Mouse (Mus musculus): Measurements from ENCODE around the gene Dcaf8. TPM values are rescaled to one million over a fixed set of nuclear protein-coding genes. Genes with fewer than 3 reads are reported as not detected.

Dcaf8 gene
- polyA plus RNA-seq, 1 experiment from 2014 or later = 103 TPM

DNA sequence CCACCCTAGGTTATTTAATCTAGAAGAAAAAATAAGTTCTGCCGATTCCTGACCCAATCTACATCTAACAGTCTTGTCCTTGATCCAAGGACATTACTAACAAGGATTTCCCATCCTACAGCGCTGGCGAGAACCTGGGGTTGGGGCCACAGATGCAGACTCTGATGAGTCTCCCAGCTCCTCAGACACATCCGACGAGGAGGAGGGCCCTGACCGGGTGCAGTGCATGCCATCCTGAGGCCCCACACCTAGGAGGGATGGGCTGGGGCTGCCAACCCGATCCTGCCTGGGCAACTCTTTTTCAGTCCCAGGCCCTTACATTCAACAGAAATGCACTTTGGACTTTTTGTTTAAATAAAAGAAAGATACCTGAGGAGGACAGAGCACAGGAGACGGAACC is 46.6 kb downstream of the Dcaf8 start:
- DNase-seq (ENCODE audit: low spot score) = no peak

- no peak for DNase-seq (ENCODE audit: low spot score)
These were observed 49.3 kb downstream of the Dcaf8 start for GRCm38 (mm10) chr1:172197146-172197545.

GRCm38 (mm10) chr1:172197851-172198250 is 50.0 kb downstream of the Dcaf8 start:
- no peak for DNase-seq (ENCODE audit: low spot score)

GRCm38 (mm10) chr1:172198316-172198715 is 50.4 kb downstream of the Dcaf8 start:
- no peak for DNase-seq (ENCODE audit: low spot score)

- DNase-seq (ENCODE audit: low spot score) = no peak
These were observed 51.1 kb downstream of the Dcaf8 start for GRCm38 (mm10) chr1:172198996-172199395.

DNA sequence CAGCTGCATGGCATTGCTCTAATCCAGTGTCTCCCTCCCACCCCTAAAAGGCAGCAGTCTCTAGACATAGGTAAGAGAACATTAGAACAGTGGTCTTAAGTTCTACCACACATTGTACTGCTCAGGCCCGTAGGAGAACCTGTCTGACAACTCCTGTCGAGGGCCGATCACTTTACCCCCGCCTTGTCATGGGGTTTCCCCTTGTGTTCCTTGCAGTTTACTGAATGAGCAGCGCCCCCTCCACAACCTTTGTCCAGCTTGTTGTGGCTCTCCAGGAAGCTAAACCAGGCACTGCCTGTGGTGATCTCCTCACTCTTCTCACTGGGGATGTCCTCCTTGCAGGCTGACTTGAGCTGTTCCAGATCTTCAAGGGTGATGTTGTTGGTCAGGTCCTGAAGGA is 52.3 kb downstream of the Dcaf8 start:
- DNase-seq (ENCODE audit: low spot score) = no peak

DNA sequence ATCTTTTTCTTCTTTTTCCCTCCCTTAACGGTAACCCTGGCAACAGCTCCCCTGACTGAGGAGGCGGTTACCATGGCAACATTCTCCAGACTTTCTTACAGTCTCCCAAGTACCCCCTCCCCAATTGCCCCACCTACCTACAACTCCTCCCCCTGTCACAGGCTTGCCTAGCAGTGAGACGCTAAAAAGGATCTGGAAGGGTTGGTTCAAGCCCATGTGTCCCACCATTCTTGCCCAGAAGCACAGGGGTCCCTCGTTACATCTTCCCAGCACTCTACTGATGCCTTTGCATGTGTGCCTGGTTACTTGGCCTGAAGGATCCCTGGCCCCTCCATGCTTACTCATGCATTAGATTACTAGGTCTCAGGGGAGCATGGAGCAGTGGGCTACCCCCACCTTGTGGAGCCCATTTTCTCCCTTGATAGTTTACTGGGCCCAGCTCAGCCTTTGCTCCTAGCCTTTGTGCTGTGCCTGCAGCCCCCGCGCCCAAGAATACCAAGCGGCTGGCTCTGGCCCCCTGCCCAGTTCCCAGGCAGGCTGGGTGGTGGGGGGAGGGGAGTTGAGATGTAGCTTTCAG is 53.1 kb downstream of the Dcaf8 start:
- no peak for DNase-seq (ENCODE audit: low spot score)

DNA sequence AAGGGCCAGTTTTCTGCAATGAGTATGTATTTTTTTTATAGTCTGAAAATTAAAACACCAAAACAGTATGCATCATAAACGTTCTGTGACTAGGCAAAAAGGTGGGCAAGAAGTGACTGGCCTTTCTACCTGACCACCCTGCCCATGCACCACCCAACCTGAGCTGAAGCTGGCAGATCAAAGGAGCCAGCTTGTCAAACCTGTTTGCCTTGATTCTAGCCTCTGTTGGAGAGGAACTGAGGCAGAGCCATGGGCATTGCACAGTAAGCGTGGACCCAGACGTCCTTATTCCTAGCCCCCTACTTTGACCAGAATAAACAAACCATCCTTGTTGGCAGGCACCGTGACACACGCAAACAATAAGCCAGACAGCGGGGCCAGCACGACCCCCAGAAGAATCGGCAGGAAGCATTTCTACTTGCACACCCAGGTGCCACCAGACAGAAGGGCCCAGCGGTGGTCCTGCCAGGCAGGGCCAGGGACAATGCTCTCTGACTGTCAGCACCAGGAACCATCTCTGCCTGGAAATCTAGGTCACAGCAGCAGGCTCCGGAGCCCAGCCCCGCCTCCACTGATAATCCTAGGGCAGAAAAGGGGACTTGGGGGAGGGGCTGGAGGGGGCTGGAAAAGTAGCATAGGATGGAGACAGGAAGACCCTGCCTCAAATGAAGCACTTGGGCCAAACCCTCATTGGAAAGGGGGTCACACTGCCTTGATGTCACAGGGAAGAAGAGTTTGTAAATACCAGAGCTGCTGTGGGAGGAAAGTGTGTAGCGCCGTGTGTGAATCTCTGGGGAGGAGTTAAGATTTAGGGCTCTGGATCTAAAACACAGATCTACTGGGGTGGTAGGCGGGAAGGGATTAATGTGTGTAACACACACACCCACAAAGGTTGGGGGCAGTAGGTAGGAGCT is 54.3 kb downstream of the Dcaf8 start:
- DNase-seq (ENCODE audit: low spot score) = no peak

GRCm38 (mm10) chr1:172202894-172203522 is 55.1 kb downstream of the Dcaf8 start:
- no peak for DNase-seq (ENCODE audit: low spot score)

DNA sequence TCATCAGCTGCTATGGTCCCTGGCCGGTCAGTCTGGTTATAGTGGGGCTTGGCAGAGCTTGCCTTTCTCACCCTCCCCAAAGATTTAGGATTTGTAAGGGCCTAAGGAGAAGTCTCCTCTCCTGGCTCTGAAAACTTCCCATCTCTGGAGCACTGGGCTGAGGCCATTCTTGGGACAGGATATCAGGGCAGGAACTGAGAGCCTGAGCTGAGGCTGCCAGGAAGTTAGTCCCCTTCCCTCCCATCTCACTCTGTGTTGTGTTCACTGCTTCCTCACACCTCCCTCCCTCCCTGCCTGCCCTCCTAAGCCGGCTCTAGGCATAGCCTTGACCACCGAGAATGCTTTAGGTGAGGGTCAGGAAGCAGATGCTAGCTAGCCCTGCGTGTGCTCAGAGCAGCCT is 55.7 kb downstream of the Dcaf8 start:
- no peak for DNase-seq (ENCODE audit: low spot score)

DNA sequence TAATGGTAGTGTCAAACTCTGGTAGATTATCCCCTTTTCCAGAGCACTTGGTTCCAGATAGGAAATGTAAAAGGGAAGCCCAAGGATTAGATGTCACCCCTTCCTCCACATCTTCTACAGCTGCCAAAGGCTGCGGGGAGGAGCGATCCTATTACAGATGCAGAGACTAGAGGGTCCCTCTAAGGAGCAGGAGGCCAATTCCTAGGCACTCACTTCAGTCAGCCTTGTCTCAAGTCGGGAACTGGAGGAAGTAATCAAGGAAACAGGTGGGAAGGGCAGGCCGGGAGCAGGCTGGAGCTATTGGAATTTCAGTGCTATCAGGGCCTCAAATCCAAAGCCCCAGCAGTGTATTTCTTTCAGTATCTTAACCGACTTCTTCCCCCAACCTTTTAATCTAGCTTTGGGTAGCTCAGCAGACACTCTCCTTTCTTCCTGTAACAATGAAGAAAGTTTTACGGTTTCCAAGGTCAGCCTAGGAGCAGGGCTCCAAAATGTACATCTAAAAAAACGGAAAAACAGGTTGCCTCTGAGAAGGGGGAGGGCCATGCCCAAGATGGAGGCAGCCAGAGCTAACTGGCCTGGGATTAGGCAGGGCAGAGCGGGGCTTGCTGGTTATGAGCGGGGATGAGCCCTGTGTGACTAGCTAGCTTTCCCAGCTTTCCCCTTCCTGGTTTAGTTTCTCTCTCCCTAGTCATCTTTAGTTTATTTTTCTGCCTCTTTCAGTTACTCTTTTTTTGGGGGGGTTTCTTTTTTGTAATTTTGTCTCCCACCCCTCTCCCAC is 56.3 kb downstream of the Dcaf8 start:
- DNase-seq (ENCODE audit: low spot score) = no peak

- DNase-seq (ENCODE audit: low spot score) = no peak
These were observed 57.2 kb downstream of the Dcaf8 start for GRCm38 (mm10) chr1:172204814-172205740.

DNA sequence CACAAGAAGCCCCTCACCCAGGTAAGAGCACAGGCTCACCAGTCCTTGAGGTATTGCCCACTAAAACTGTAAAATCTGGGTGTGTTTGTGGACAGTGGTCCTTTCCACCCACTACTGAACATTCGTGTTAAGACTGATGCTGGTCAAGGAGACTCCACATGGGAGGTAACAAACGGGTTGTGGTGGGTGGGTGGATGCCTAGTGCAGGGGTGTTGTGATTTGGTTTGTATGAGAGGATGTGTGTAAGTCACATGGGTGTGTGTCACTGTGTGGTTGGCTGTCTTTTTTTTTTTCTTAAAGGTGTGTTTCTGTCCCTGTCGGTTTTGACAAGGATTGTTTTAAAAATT is 57.8 kb downstream of the Dcaf8 start:
- DNase-seq (ENCODE audit: low spot score) = no peak

DNA sequence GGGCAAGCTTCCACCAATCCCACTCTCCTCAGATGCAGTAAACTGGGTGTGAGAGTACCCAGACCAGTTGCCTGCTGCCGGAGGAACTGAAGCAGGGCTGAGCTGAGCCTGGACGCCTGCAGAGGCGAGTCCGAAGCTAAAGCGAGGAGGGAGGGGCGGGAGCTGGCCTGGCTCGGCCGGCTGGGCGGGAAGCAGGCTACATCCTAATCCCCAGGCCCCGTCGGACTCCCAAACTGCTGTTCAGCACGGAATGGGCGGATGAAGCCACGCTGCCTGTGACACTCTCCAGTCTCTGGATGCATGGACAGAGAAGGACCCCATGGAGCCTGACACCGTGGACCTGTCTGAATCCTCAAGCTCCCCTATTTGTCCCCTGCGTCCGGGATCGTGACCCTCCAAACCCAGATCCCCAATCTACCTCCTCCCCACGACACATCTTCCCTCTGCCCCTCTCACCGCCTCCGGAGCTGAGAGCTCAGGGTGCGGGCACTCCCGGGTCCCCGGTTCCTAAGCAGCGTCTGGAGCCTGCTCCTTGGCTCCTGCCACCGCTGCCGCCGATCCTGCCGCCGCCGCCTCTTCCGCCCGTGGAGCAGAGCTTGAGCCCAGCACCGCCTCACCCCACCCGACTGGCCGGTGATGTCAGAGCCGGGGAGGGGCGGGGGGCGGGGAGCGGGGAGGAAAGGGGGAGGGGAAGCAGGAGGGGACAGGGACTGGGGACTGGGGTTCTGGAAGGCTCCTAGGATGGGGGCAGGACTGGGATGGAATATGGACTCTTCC is 58.4 kb downstream of the Dcaf8 start, which contains the start of gene Pea15a:
Pea15a (minus strand) TSS at position 664 of the 777 bp plus-strand sequence.
- DNase-seq (ENCODE audit: low spot score) = peak; percentile 52

- DNase-seq (ENCODE audit: low spot score) = no peak
These were observed 59.3 kb downstream of the Dcaf8 start for GRCm38 (mm10) chr1:172207111-172207584.

DNA sequence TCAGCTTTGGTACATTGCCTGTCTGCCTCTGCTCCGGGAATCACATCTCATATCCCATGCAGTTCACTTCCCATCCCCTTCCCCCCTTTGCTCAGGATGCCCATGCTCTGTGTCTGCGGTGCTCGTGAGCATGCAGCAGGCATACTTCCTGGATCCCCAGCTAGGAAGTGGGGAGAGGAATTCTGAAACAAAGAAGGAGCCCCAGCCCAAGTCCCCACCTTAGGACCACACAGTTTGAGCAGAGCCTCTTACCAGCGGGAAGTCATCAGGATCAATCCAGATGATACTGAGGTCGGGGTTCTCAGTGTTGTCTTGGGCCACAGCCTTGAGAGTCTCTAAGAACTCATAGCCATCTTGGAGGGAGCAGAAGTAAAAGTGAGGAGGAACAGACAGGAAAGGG is 64.9 kb downstream of the Dcaf8 start:
- DNase-seq (ENCODE audit: low spot score) = no peak

- DNase-seq (ENCODE audit: low spot score) = no peak
These were observed 65.9 kb downstream of the Dcaf8 start for GRCm38 (mm10) chr1:172213771-172214170.

DNA sequence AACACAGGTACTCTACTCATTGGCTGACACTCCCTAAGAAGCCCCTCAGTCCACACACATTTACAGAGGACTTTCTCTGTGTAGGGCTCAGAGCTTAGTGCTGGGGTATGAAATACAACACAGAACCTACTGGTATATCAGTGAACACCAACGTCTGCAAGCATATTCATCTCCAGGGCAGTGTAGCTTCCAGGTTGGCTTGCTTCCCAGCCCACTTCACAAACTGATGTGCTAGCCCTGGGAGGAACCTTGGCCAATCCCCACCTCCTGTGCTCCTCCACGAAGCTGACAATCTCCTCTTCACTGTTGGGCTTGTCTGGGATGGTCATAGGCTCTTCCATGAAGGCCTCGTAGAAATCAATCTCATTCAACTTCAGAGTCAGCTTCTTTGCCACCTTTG is 66.9 kb downstream of the Dcaf8 start:
- no peak for DNase-seq (ENCODE audit: low spot score)

GRCm38 (mm10) chr1:172217148-172217547 is 69.3 kb downstream of the Dcaf8 start:
- DNase-seq (ENCODE audit: low spot score) = peak; percentile 88

Data from thymus, postnatal 0 days (tissue).